Mouse (Mus musculus) heart, embryonic 11.5 days (tissue): Measurements from ENCODE around the gene Cbx5. TPM values are rescaled to one million over a fixed set of nuclear protein-coding genes. Genes with fewer than 3 reads are reported as not detected.

Experiments
- ATAC-seq: fragments of 200-750 bp; cut with Nextera tagmentation; replicated peaks from 2 replicates; pipeline ENCODE4 v1.8.0; 2017; ENCODE audit warnings: moderate library complexity; ENCODE audit not compliant: insufficient number of reproducible peaks, low FRiP score, low TSS enrichment
- H3K27ac ChIP-seq: fragments of 300-500 bp; sonication (generic); 2 replicates; pipeline ENCODE4 v1.5.1; 2014; ENCODE audit warnings: mild to moderate bottlenecking, low read depth, low read length
- H3K27me3 ChIP-seq: fragments of 300-500 bp; sonication (generic); 2 replicates; pipeline ENCODE4 v1.6.1; 2014; ENCODE audit warnings: mild to moderate bottlenecking, low read length, mixed read lengths; ENCODE audit not compliant: control insufficient read depth, insufficient read depth
- H3K36me3 ChIP-seq: fragments of 300-500 bp; sonication (generic); 2 replicates; pipeline ENCODE4 v1.6.1; 2014; ENCODE audit warnings: mild to moderate bottlenecking, low read length, moderate library complexity, mixed read lengths; ENCODE audit not compliant: control insufficient read depth, insufficient read depth
- H3K4me1 ChIP-seq: fragments of 300-500 bp; sonication (generic); 2 replicates; pipeline ENCODE4 v1.6.1; 2014; ENCODE audit warnings: low read length; ENCODE audit not compliant: control insufficient read depth, insufficient read depth
- H3K4me2 ChIP-seq: fragments of 300-500 bp; sonication (generic); 2 replicates; pipeline ENCODE4 v1.6.1; 2014; ENCODE audit warnings: mild to moderate bottlenecking, moderate library complexity
- H3K4me3 ChIP-seq: fragments of 300-500 bp; sonication (generic); 2 replicates; pipeline ENCODE4 v1.5.1; 2014; ENCODE audit warnings: low read depth, low read length
- H3K9ac ChIP-seq: fragments of 300-500 bp; sonication (generic); 2 replicates; pipeline ENCODE4 v1.6.1; 2014; ENCODE audit warnings: mild to moderate bottlenecking, low read depth, low read length, moderate library complexity
- H3K9me3 ChIP-seq: fragments of 300-500 bp; sonication (generic); replicated peaks from 2 replicates; pipeline ENCODE4 v1.6.1; 2016; ENCODE audit warnings: low read length; ENCODE audit not compliant: control insufficient read depth
- WGBS: fragments of 180-500 bp; shearing (Covaris S2); extraction: QIAGEN DNeasy Blood & Tissue Kit; methylation state at CpG from one replicate; pipeline ENCODE4 v1.1.7; 2014; ENCODE audit not compliant: insufficient replicate concordance; 5-methylcytosine and 5-hydroxymethylcytosine counted together
- polyA plus RNA-seq: library from polyadenylated mRNA; unstranded; fragments of >200 nt; fragmentation: Nextera tagmentation; extraction: Ambion mirVana; gene quantifications from 2 replicates; pipeline ENCODE4 v1.2.1, GENCODE M21; 2014

Gene Cbx5
- polyA plus RNA-seq, 1 experiment from 2014 or later, result 139 TPM

- Histone ChIP-seq H3K27ac (no peak overlapping the region), H3K9ac (no peak overlapping the region), H3K4me2 (no peak overlapping the region), H3K27me3 (no peaks in the 10 kb centered on the region), H3K4me3 (no peak overlapping the region), H3K36me3 (peaks cover 8% of the 10 kb centered on the region; the same call in 1 of the 2 replicates), H3K4me1 (no peaks in the 10 kb centered on the region), H3K9me3 (no peaks in the 10 kb centered on the region)
- WGBS, result 94% methylated on average over 7 of the region's 7 CpGs
- ATAC-seq, result no peak
These were observed 49.5 kb downstream of the Cbx5 start for GRCm38 (mm10) chr15:103190083-103190482.

GRCm38 (mm10) chr15:103187803-103188202 is 51.8 kb downstream of the Cbx5 start:
- no peak overlapping the region for H3K4me2 ChIP-seq
- no peak overlapping the region for H3K9ac ChIP-seq
- H3K27me3 ChIP-seq, result peaks cover 3% of the 10 kb centered on the region; the same call in 1 of the 2 replicates
- WGBS, result 64% methylated on average over 6 of the region's 6 CpGs
- ATAC-seq, result no peak
- no peak overlapping the region for H3K4me3 ChIP-seq
- H3K4me1 ChIP-seq, result no peaks in the 10 kb centered on the region
- H3K36me3 ChIP-seq, result 0 out of 2 replicates have a peak, but pooled peaks cover 4% of the 10 kb centered on the region
- no peaks in the 10 kb centered on the region for H3K9me3 ChIP-seq
- H3K27ac ChIP-seq, result no peak overlapping the region

GRCm38 (mm10) chr15:103185462-103186198 is 54.0 kb downstream of the Cbx5 start:
- H3K4me2 ChIP-seq, result no peak overlapping the region
- no peaks in the 10 kb centered on the region; the same call in 1 of the 2 replicates for H3K4me1 ChIP-seq
- H3K27ac ChIP-seq, result no peak overlapping the region
- H3K27me3 ChIP-seq, result peaks cover 22% of the 10 kb centered on the region
- no peak overlapping the region for H3K4me3 ChIP-seq
- H3K36me3 ChIP-seq, result 0 out of 2 replicates have a peak, but pooled peaks cover 4% of the 10 kb centered on the region
- ATAC-seq, result no peak; the same call in 1 of the 2 replicates
- no peak overlapping the region for H3K9ac ChIP-seq
- H3K9me3 ChIP-seq, result no peaks in the 10 kb centered on the region
- 42% methylated on average over 19 of the region's 19 CpGs for WGBS

GRCm38 (mm10) chr15:103183651-103184610 is 55.7 kb downstream of the Cbx5 start:
- Histone ChIP-seq H3K36me3 (no peaks in the 10 kb centered on the region), H3K4me1 (no peaks in the 10 kb centered on the region; the same call in 1 of the 2 replicates), H3K27ac (no peak overlapping the region), H3K9ac (no peak overlapping the region), H3K4me3 (peak overlapping the region; percentile 44), H3K9me3 (no peaks in the 10 kb centered on the region), H3K4me2 (peak overlapping the region; percentile 70), H3K27me3 (peaks cover 39% of the 10 kb centered on the region)
- ATAC-seq, result no peak
- 11% methylated on average over 25 of the region's 25 CpGs for WGBS

GRCm38 (mm10) chr15:103183135-103183534 is 56.5 kb downstream of the Cbx5 start:
- Histone ChIP-seq H3K27ac (no peak overlapping the region), H3K27me3 (peaks cover 46% of the 10 kb centered on the region), H3K36me3 (no peaks in the 10 kb centered on the region), H3K9me3 (no peaks in the 10 kb centered on the region), H3K4me1 (no peaks in the 10 kb centered on the region; the same call in 1 of the 2 replicates), H3K9ac (no peak overlapping the region), H3K4me3 (peak overlapping the region; percentile 44), H3K4me2 (peak overlapping the region; percentile 70)
- 1% methylated on average over 21 of the region's 21 CpGs for WGBS
- 0 out of 2 replicates have a peak, but pooled peaks have one; percentile 12 for ATAC-seq

GRCm38 (mm10) chr15:103182166-103182790 is 57.3 kb downstream of the Cbx5 start:
- ATAC-seq, result peak; percentile 25; the same call in 1 of the 2 replicates
- Histone ChIP-seq H3K27ac (no peak overlapping the region), H3K36me3 (no peaks in the 10 kb centered on the region), H3K27me3 (peaks cover 55% of the 10 kb centered on the region), H3K9me3 (no peaks in the 10 kb centered on the region), H3K4me1 (peaks cover 7% of the 10 kb centered on the region), H3K9ac (no peak overlapping the region), H3K4me2 (peak overlapping the region; percentile 70), H3K4me3 (peak overlapping the region; percentile 44)
- WGBS, result 2% methylated on average over 42 of the region's 48 CpGs

- H3K4me1 ChIP-seq, result peaks cover 7% of the 10 kb centered on the region
- H3K27me3 ChIP-seq, result peaks cover 74% of the 10 kb centered on the region
- H3K4me3 ChIP-seq, result no peak overlapping the region
- ATAC-seq, result no peak
- H3K9ac ChIP-seq, result no peak overlapping the region
- H3K27ac ChIP-seq, result no peak overlapping the region
- no peaks in the 10 kb centered on the region for H3K36me3 ChIP-seq
- no peak overlapping the region for H3K4me2 ChIP-seq
- H3K9me3 ChIP-seq, result no peaks in the 10 kb centered on the region
These were observed 59.2 kb downstream of the Cbx5 start for GRCm38 (mm10) chr15:103180406-103180805.

- peaks cover 7% of the 10 kb centered on the region for H3K4me1 ChIP-seq
- ATAC-seq, result no peak
- WGBS, result 64% methylated on average over 1 of the region's 1 CpGs
These were observed 60.8 kb downstream of the Cbx5 start for GRCm38 (mm10) chr15:103178767-103179166.

More at GRCm38 (mm10) chr15:103178767-103179166, 60.8 kb downstream of the Cbx5 start:
- Histone ChIP-seq H3K4me3 (no peak overlapping the region), H3K9me3 (no peaks in the 10 kb centered on the region), H3K4me2 (no peak overlapping the region), H3K36me3 (no peaks in the 10 kb centered on the region), H3K27me3 (peaks cover 90% of the 10 kb centered on the region), H3K27ac (no peak overlapping the region), H3K9ac (no peak overlapping the region)
